Mouse (Mus musculus) heart, postnatal 10 days (tissue): Measurements from ENCODE around the gene Pfkfb2. TPM values are rescaled to one million over a fixed set of nuclear protein-coding genes. Genes with fewer than 3 reads are reported as not detected.
"Not testable (repeated sequence)": the region's sequence is repeated elsewhere in the genome, so short reads cannot be mapped to it uniquely, and the experiment has no call there.

Experiments
- DNase-seq, 2 experiments: peaks; one replicate each; pipeline ENCODE4 v3.0.0; 2021
- intact Hi-C: fragments of 180-260 bp; cut with DNase I; formaldehyde crosslinking; loops from one replicate; pipeline ENCODE4 v1.15.1; 2025
- total RNA-seq, 2 experiments: library from RNA; stranded (reverse); gene quantifications; 2 replicates each; pipeline ENCODE4 v1.2.3; 2021

Gene Pfkfb2
- total RNA-seq, 2 experiments from 2014 or later: 40.5 to 42.7 TPM

GRCm38 (mm10) chr1:130701976-130702375, 27.1 kb downstream of the Pfkfb2 start:
- intact Hi-C loops: no loop called here
- DNase-seq: no peak

- DNase-seq: peak; percentile 89 to 90
- intact Hi-C loops: no loop called here
Measured at GRCm38 (mm10) chr1:130699937-130700633, 29.0 kb downstream of the Pfkfb2 start.

- intact Hi-C loops: no loop called here
- DNase-seq: no peak
Measured at GRCm38 (mm10) chr1:130698601-130699000, 30.5 kb downstream of the Pfkfb2 start.

- no peak for DNase-seq
- intact Hi-C loops: no loop called here
Measured at GRCm38 (mm10) chr1:130683905-130684304, 45.1 kb downstream of the Pfkfb2 start.

- no peak for DNase-seq
- intact Hi-C loops: no loop called here
Measured at GRCm38 (mm10) chr1:130681656-130682413, 47.2 kb downstream of the Pfkfb2 start.

GRCm38 (mm10) chr1:130681075-130681474, 48.0 kb downstream of the Pfkfb2 start:
- intact Hi-C loops: no loop called here
- DNase-seq: no peak

GRCm38 (mm10) chr1:130678551-130678950, 50.5 kb downstream of the Pfkfb2 start:
- no peak for DNase-seq
- intact Hi-C loops: no loop called here

- intact Hi-C loops, DNase-seq: not testable (repeated sequence)
Measured at GRCm38 (mm10) chr1:130663576-130663975, 65.5 kb downstream of the Pfkfb2 start.

- DNase-seq: no peak
- intact Hi-C loops: no loop called here
Measured at GRCm38 (mm10) chr1:130661454-130661853, 67.6 kb downstream of the Pfkfb2 start, which contains the start of gene C4bp. TSS of gene C4bp (minus strand) at chr1:130661632.

- DNase-seq, intact Hi-C loops: not testable (repeated sequence)
Measured at GRCm38 (mm10) chr1:130659641-130660040, 69.4 kb downstream of the Pfkfb2 start.

GRCm38 (mm10) chr1:130644103-130644502, 85.0 kb downstream of the Pfkfb2 start:
- peak in 1 of 2 experiments; percentile 4 for DNase-seq
- intact Hi-C loops: no loop called here

- intact Hi-C loops: no loop called here
Measured at GRCm38 (mm10) chr1:130640967-130641366, 88.1 kb downstream of the Pfkfb2 start.

More at GRCm38 (mm10) chr1:130640967-130641366, 88.1 kb downstream of the Pfkfb2 start:
- no peak for DNase-seq

Other genes starting within 250 kb of the Pfkfb2 start
- gene Zp3r, start 99.6 kb downstream of the Pfkfb2 start, total RNA-seq: not detected
- gene C4bp, start 67.6 kb downstream of the Pfkfb2 start, total RNA-seq: not detected
- gene Gm29427, start 13.5 kb downstream of the Pfkfb2 start, total RNA-seq: not detected
- 1 to 10 TPM; 5.6 to 7.0 TPM for gene Yod1, start 11.9 kb downstream of the Pfkfb2 start, total RNA-seq
- under 1 TPM; 0.57 to 0.62 TPM for gene AA986860, start 2.7 kb upstream of the Pfkfb2 start, total RNA-seq
- under 1 TPM; 0.19 to 0.20 TPM for gene Fcamr, start 71.6 kb upstream of the Pfkfb2 start, total RNA-seq
- not detected for gene Pigr, start 97.4 kb upstream of the Pfkfb2 start, total RNA-seq
- gene Fcmr, start 136.4 kb upstream of the Pfkfb2 start, total RNA-seq: under 1 TPM; 0.47 to 0.86 TPM
- not detected for gene Il24, start 158.2 kb upstream of the Pfkfb2 start, total RNA-seq
- not detected for gene Il20, start 182.2 kb upstream of the Pfkfb2 start, total RNA-seq
- not detected for gene Il19, start 210.9 kb upstream of the Pfkfb2 start, total RNA-seq